Mouse (Mus musculus) megakaryocyte-erythroid progenitor cell, adult 5-6 weeks (primary cell): ENCODE results near the gene Kif16b. TPM values are rescaled to one million over a fixed set of nuclear protein-coding genes. Genes with fewer than 3 reads are reported as not detected.
A peak's percentile ranks its signal among the peaks of the same experiment; 100 is the strongest.

Source experiments
- ATAC-seq: replicated peaks from 2 replicates; pipeline ENCODE4 v1.8.0; 2016; ENCODE audit warnings: mild to moderate bottlenecking, inconsistent platforms; ENCODE audit not compliant: severe bottlenecking, poor library complexity, low FRiP score, low TSS enrichment
- total RNA-seq, 2 experiments: library from RNA; stranded (forward) in 1 of 2; stranded (reverse) in 1 of 2; fragments of 200-1000, 215-1000 nt in 1 of 2; fragments of >200 nt in 1 of 2; fragmentation: Nextera tagmentation in 1 of 2; gene quantifications; 2 replicates each; pipeline ENCODE4 v1.2.3; 2014 to 2017

Gene Kif16b
- total RNA-seq (2014; fragmentation: Nextera tagmentation) (9.2 and 16.5 TPM in 2 replicates), total RNA-seq (2017) (13.7 and 19.1 TPM in 2 replicates)

- ATAC-seq, result peak; percentile 77
Measured at GRCm38 (mm10) chr2:142900862-142901805, at the start of gene Kif16b. Gene Kif16b, minus strand, starts transcription at chr2:142901531.

GRCm38 (mm10) chr2:142940899-142941642 is 39.7 kb upstream of the Kif16b start:
- no peak for ATAC-seq

GRCm38 (mm10) chr2:142930445-142930844 is 29.1 kb upstream of the Kif16b start:
- no peak for ATAC-seq

GRCm38 (mm10) chr2:142929226-142930112 is 28.1 kb upstream of the Kif16b start:
- no peak for ATAC-seq

- ATAC-seq, result no peak
Measured at GRCm38 (mm10) chr2:142910808-142911388, 9.6 kb upstream of the Kif16b start.

- no peak for ATAC-seq
Measured at GRCm38 (mm10) chr2:142909213-142909612, 7.9 kb upstream of the Kif16b start.

- no peak for ATAC-seq
Measured at GRCm38 (mm10) chr2:142907056-142907455, 5.7 kb upstream of the Kif16b start.

- peak; percentile 94 for ATAC-seq
Measured at GRCm38 (mm10) chr2:142902905-142903895, 1.9 kb upstream of the Kif16b start.

- ATAC-seq, result no peak
Measured at GRCm38 (mm10) chr2:142900120-142900861, 1.0 kb downstream of the Kif16b start.

GRCm38 (mm10) chr2:142893780-142894179 is 7.6 kb downstream of the Kif16b start:
- no peak for ATAC-seq

- no peak for ATAC-seq
Measured at GRCm38 (mm10) chr2:142891283-142891682, 10.0 kb downstream of the Kif16b start.

- no peak for ATAC-seq
Measured at GRCm38 (mm10) chr2:142884456-142884855, 16.9 kb downstream of the Kif16b start.

- peak; percentile 62 for ATAC-seq
Measured at GRCm38 (mm10) chr2:142883625-142883994, 17.7 kb downstream of the Kif16b start.

GRCm38 (mm10) chr2:142882871-142883624 is 18.3 kb downstream of the Kif16b start:
- no peak for ATAC-seq

- ATAC-seq, result no peak
Measured at GRCm38 (mm10) chr2:142882466-142882865, 18.9 kb downstream of the Kif16b start.

- ATAC-seq, result no peak
Measured at GRCm38 (mm10) chr2:142881177-142881576, 20.2 kb downstream of the Kif16b start.
